Mouse (Mus musculus): ENCODE measurements around the gene Flad1. TPM values are rescaled to one million over a fixed set of nuclear protein-coding genes. Genes with fewer than 3 reads are reported as not detected.
A peak's percentile ranks its signal among the peaks of the same experiment; 100 is the strongest.

Flad1 gene
- 37.2 and 37.8 TPM in 2 replicates for polyA plus RNA-seq (2015; fragmentation: Nextera tagmentation; extraction: Ambion mirVana)

DNA sequence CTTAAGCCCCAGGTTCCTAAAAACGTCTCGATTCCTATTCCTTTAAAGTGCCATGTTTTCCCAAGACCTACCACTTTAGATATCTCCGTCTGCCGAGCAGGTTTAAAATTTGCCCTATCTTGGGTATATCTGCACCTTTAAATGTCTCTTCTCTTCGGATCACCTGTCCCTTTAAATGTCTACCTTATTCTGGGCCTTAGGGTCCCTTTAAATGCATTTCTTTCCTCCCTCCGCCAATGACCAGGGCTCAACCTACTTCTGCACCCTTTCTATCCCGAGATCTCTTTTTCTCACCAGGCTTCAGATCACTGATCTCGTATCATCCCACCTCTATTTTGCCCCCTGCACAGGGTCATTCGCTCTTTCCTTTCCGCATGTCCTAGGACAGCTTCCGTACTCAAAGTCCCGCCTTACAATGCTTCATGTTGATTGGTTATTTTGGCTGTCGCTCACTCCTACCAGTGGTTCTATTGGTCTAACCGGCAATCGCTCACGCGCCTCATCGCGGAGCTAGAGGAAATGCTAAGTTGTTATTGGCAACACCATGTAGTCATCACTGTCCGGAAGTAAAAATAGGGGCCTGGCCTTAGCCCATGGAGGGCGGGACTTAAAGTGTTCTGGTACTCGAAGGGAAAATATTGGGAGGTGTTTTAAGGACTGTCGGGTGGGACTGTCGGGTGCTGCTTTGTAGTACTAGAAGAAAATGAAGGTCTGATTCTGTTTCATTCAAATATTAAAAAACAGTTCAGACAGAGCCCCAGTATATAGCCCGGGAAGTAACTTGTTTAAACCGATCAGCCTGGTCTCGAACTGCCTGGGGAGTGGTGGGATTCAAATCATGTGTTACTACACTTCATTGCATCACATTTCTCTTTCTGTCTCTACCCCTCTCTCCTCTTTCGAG, at the start of gene Flad1:
Gene Flad1 (minus strand): TSS at position 381 of the 904 bp plus-strand sequence.
- Histone ChIP-seq H3K4me3 (replicated peaks) (peak within 1 kb of the TSS; percentile 52), H3K27me3 (no peaks in the 10 kb centered on the region), H3K9ac (replicated peaks) (peak within 1 kb of the TSS; percentile 60), H3K4me1 (replicated peaks) (peaks cover 20% of the 10 kb centered on the region), H3K27ac (peak within 1 kb of the TSS; percentile 67), H3K4me2 (replicated peaks) (peak within 1 kb of the TSS; percentile 69), H3K9me3 (no peaks in the 10 kb centered on the region), H3K36me3 (peaks cover 43% of the 10 kb centered on the region)
- peak; percentile 100 for ATAC-seq
- 7% methylated on average over 28 of the region's 28 CpGs for WGBS

DNA sequence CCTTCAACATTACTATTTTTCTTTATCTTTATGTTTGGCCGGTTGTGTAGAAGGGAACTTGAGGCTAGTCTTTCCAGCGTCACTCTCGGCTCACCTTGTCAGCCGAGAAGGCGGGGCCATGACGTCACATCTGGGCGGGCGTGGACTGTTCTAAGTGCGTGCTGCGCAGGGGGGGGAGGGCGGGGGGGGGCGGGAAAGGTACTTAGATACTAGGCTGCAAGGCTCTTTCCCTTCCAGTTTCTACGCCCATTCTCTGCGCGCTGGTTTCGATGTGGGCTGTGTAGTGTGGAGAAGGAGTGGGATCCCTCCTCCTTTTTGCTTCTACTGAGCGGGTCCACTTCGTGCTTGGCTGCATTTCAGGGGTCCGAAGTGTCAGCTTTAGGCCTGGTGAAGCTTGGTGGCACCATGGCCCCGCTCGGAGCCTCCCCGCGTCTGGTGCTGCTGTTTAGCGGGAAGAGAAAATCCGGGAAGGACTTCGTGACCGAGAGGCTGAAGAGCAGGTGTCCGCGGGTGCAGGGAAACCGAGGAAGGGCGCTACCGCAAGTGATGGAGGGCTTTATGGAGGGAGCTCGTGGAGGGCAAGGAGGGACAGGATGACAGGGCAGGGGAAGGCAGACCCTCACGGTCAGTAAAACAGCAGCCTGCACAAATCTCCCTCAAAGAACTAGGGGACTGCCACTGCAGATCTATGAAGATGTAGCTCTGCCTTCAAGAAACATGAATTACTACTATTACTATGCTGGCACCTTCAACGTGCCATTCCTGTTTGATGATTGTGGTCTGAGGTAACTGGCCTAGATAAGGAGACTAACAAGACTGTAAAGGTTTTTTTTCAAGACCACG, 47.5 kb upstream of the Flad1 start:
- peak overlapping the region; percentile 72 for H3K4me2 ChIP-seq (replicated peaks)
- peak overlapping the region; percentile 88 for H3K27ac ChIP-seq
- H3K4me1 ChIP-seq (replicated peaks) = peaks cover 16% of the 10 kb centered on the region
- peak overlapping the region; percentile 68 for H3K4me3 ChIP-seq (replicated peaks)
- whole genome bisulfite sequencing = 1% methylated on average over 34 of the region's 36 CpGs
- H3K9me3 ChIP-seq = no peaks in the 10 kb centered on the region
- ATAC-seq = peak; percentile 90
- peaks cover 13% of the 10 kb centered on the region for H3K36me3 ChIP-seq
- H3K9ac ChIP-seq (replicated peaks) = peak overlapping the region; percentile 78
- no peaks in the 10 kb centered on the region for H3K27me3 ChIP-seq

DNA sequence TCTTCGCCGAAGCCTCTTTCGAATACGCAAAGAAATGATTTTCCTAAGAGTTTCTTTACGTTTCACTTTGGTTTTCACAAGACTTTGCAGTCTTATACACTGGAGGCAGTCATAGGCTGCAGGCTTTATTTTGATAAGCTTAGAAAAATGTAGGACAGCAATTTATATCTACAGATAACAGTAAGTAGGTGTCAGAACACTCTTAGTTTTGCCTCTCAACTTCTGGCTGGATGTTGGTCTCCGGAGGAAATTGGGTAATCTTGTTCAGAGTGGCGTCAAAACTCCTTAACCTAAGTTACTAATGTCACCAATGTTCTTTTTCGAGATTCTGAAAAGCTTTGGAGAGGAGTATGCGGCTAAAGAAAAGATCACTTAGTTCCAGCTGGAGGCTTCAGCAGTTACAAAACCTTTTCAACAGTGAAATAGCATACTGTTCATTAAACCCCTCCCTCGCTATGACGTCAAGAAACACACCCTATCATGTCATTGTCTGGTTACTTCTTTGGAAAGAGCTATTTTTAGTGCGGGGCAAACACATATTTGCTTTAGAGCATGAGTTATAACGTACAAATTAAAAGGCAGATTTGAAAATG, 46.8 kb upstream of the Flad1 start:
- Histone ChIP-seq H3K9ac (replicated peaks) (no peak overlapping the region), H3K4me2 (replicated peaks) (peak overlapping the region; percentile 72)

DNA sequence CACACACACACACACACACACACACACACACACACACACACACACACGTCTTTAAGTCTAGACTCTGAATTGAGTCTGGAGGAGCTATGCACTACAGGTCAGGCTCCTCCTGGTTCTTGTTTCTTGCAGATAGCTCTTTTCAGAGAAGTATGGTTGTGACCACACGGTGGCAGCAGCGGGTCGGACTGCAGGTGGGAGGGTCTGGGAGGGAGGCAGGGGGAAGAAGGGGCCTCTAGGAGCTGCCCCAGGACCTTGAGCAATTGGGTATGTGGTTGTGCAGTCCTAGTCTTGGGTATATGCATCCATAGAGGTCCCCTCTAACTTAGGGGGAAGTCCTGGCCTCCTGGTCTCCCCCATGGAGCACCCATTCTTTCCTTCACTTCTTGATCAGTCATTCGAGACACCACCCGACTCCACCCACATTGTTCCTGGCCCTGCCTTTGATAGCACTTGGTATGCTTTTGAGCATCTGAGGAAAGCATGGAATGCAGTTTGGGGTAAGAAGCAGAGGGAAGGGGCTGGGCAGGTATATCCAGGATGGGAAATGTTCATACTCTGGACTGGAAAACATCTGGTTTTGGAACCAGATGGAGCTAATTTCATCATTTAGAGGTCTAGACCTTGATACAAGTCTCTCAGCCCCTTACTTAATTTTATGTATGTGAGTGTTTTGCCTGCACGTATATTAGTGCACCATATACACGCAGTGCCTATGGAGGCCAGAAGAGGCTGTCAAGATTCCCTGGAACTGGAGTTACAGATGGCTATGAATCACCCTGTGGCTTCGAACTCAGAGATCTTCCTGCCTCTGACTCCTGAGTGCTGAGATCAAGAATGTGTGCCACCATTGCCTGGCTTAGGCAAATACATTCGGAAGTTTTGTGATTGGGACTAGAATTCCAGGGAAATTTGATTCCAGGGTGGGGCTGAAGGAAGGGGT, 45.3 kb upstream of the Flad1 start:
- Histone ChIP-seq H3K4me1 (replicated peaks) (peaks cover 19% of the 10 kb centered on the region), H3K9ac (replicated peaks) (no peak overlapping the region), H3K4me2 (replicated peaks) (no peak overlapping the region), H3K27me3 (no peaks in the 10 kb centered on the region), H3K9me3 (no peaks in the 10 kb centered on the region), H3K4me3 (replicated peaks) (no peak overlapping the region), H3K27ac (no peak overlapping the region), H3K36me3 (peaks cover 7% of the 10 kb centered on the region)
- 28% methylated on average over 10 of the region's 10 CpGs for WGBS
- ATAC-seq = no peak

More for the DNA sequence above, 46.8 kb upstream of the Flad1 start:
- Histone ChIP-seq H3K4me3 (replicated peaks) (peak overlapping the region; percentile 68), H3K27ac (peak overlapping the region; percentile 44; the same call in 1 of the 2 replicates), H3K27me3 (no peaks in the 10 kb centered on the region), H3K9me3 (no peaks in the 10 kb centered on the region), H3K36me3 (peaks cover 11% of the 10 kb centered on the region), H3K4me1 (replicated peaks) (peaks cover 16% of the 10 kb centered on the region)
- 44% methylated on average over 13 of the region's 13 CpGs for WGBS
- peak; percentile 43 for ATAC-seq

DNA sequence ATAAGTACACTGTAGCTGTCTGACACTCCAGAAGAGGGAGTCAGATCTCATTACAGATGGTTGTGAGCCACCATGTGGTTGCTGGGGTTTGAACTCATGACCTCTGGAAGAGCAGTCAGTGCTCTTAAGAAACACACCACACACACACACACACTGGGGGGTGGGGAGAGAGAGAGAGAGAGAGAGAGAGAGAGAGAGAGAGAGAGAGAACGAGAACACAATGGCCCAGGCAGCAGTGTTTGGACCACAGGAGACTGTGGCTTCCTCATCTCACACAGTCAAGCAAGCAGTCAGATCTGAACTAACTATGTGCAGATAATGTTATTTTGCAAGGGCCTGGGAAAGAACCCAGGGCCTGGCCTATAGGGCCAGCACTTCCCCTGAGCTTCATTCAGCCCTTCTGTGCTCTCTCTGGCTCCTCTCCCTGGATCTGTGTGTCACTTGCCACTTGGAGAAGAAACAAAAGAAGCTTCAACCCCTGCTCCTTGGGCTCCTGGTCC, 44.2 kb upstream of the Flad1 start:
- H3K4me1 ChIP-seq (replicated peaks) = peaks cover 26% of the 10 kb centered on the region
- no peak for ATAC-seq
- WGBS = 47% methylated on average over 1 of the region's 1 CpGs

DNA sequence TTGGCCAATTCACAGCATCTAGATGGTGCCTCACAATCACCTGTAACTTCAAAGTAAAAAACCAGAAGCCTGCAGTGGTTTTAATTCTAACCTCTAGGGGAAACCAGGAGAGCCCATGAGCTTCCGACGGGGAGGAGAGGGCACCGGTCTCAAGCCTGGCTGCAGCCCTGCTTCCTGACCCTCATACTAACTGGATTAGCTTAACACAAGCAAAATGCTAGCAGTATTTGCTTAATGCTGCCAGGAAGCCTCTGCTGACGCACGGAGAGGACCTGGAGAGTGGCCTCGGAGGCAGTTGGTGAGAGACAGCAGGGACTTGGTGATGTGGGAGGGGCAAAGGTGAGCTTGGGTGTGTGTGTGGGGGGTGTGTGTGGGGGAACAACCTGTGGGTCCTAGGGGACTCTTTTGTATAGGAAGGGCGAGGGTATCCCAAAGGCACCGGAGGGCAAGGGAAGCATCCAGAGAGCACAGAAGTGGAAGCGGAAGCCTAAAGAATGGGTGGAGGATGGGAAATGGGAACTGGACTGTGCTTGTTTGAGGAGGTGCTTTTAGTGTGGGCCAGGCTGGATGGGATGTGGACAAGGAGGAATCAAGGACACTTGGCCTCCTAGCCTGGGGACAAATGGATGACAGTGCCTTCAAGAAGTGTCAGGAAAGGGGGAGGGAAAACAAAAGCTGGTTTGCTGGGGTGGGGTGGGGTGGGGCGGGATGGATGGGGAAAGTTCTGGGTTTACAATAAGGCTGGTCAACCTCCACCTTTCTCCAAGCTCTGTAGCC, 42.9 kb upstream of the Flad1 start, which contains the start of gene Pmvk:
Gene Pmvk (plus strand): TSS at position 141 of the 777 bp plus-strand sequence.
- H3K4me3 ChIP-seq (replicated peaks) = no peak within 1 kb of the TSS
- 63% methylated on average over 10 of the region's 10 CpGs for WGBS
- no peak within 1 kb of the TSS for H3K4me2 ChIP-seq (replicated peaks)

More for the DNA sequence above, 44.2 kb upstream of the Flad1 start:
- H3K9ac ChIP-seq (replicated peaks) = no peak overlapping the region
- no peak overlapping the region for H3K4me2 ChIP-seq (replicated peaks)
- no peaks in the 10 kb centered on the region for H3K27me3 ChIP-seq
- H3K36me3 ChIP-seq = no peaks in the 10 kb centered on the region
- no peak overlapping the region for H3K27ac ChIP-seq
- no peak overlapping the region for H3K4me3 ChIP-seq (replicated peaks)
- H3K9me3 ChIP-seq = no peaks in the 10 kb centered on the region

DNA sequence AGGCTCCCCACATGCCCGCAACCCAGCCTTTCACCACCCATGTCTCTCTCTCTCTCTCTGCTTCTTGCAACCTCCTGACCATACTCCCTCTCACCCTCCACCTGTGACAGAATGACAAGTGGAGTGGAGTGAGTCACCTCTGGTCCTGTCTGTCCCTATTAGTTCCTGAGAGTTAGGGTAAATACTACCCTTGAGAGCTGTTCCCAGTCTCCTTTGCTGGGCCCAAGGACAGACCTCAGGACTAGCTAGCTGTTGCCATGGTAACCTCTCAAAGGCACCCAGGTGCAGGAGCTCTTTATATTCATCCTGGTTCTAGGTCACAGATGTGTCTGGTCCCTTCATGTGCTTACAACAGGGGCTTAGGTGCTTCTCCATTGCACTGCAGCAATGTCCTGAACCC, 40.2 kb upstream of the Flad1 start:
- H3K4me2 ChIP-seq (replicated peaks) = no peak overlapping the region
- no peak overlapping the region; the same call in 1 of the 2 replicates for H3K27ac ChIP-seq
- H3K27me3 ChIP-seq = no peaks in the 10 kb centered on the region
- WGBS = 85% methylated on average over 1 of the region's 1 CpGs
- ATAC-seq = no peak
- no peak overlapping the region for H3K4me3 ChIP-seq (replicated peaks)
- H3K9me3 ChIP-seq = no peaks in the 10 kb centered on the region
- no peaks in the 10 kb centered on the region for H3K36me3 ChIP-seq
- peak overlapping the region; percentile 32; the same call in 1 of the 2 replicates for H3K9ac ChIP-seq (replicated peaks)
- peaks cover 12% of the 10 kb centered on the region; the same call in 1 of the 2 replicates for H3K4me1 ChIP-seq (replicated peaks)

More for the DNA sequence above, 42.9 kb upstream of the Flad1 start, which contains the start of gene Pmvk:
- Histone ChIP-seq H3K27me3 (no peaks in the 10 kb centered on the region), H3K4me1 (replicated peaks) (peaks cover 16% of the 10 kb centered on the region), H3K9ac (replicated peaks) (no peak within 1 kb of the TSS), H3K27ac (no peak within 1 kb of the TSS), H3K9me3 (no peaks in the 10 kb centered on the region), H3K36me3 (no peaks in the 10 kb centered on the region)
- no peak for ATAC-seq

DNA sequence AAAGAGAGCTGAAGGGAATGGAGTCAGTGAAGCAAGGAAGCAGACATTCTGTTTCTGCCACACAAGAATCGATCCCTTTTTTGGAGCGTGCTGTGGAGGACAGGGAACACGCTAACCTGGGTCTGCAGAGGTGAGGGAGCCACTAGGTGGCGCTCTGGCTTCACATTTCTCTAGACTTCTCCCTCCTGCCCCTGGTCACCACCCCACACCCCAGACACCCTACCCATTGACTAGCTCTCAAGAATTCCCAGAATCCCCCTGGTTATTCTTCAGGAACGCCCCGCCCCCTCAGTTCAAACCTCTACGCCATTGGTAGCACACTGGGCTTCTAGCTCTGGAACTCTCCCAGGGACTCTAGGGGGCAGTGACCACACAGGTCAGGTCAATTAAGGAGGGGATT, 37.9 kb upstream of the Flad1 start:
- H3K36me3 ChIP-seq = no peaks in the 10 kb centered on the region
- no peaks in the 10 kb centered on the region for H3K9me3 ChIP-seq
- no peak overlapping the region for H3K4me2 ChIP-seq (replicated peaks)
- no peak overlapping the region for H3K4me3 ChIP-seq (replicated peaks)
- H3K27me3 ChIP-seq = no peaks in the 10 kb centered on the region
- 41% methylated on average over 7 of the region's 7 CpGs for WGBS
- ATAC-seq = peak; percentile 75
- peaks cover 9% of the 10 kb centered on the region; the same call in 1 of the 2 replicates for H3K4me1 ChIP-seq (replicated peaks)
- no peak overlapping the region for H3K9ac ChIP-seq (replicated peaks)
- no peak overlapping the region for H3K27ac ChIP-seq

DNA sequence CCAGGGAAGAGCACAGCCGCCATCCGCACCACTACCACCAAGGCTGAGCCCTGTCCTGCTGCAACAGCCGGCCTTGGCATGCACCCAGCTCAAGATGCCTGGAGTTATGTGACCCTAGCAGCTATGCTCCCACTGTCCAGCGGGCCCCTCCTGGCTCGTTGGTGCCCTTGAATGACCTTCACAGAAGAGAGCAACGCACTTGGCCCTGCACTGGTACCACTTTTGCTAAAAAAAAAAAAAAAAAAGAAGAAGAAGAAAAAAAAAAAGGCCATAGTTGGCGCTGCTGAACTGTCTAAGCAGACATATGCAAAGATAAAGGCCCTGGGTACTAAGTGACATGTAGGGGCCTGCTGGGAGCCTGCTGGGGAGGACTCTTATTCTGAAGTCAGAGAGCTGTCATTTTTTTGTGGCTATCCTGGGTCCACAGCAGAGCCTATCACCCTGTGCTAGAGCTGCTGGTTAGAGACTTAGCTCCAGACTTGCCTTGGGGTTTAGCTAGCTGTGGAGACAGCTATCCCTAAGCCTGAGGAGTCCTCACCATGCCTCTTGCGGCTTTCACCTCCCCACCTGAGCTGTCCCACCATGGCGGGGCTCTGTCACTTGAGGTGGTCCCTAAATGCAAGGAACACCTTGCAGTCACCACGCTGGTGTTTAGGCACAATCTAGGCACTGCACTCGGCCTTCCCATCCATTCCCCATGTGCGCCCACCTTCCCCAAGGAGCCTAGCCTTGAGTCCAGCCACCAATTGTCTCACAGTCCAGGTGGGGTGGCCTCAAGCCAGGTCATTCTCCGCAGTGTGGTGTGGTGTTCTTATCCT, 37.3 kb upstream of the Flad1 start:
- Histone ChIP-seq H3K9me3 (no peaks in the 10 kb centered on the region), H3K27me3 (no peaks in the 10 kb centered on the region), H3K9ac (replicated peaks) (no peak overlapping the region), H3K4me3 (replicated peaks) (no peak overlapping the region), H3K4me1 (replicated peaks) (peaks cover 9% of the 10 kb centered on the region; the same call in 1 of the 2 replicates), H3K27ac (no peak overlapping the region), H3K4me2 (replicated peaks) (no peak overlapping the region), H3K36me3 (no peaks in the 10 kb centered on the region)
- 75% methylated on average over 13 of the region's 13 CpGs for WGBS
- ATAC-seq = 0 out of 2 replicates have a peak, but pooled peaks have one; percentile 25

Data from midbrain, embryonic 13.5 days (tissue).